Mouse (Mus musculus) midbrain, embryonic 16.5 days (tissue): Measurements from ENCODE around the gene Xpnpep2. TPM values are rescaled to one million over a fixed set of nuclear protein-coding genes. Genes with fewer than 3 reads are reported as not detected.

Source experiments
- ATAC-seq: fragments of 200-750 bp; cut with Nextera tagmentation; 2 replicates; pipeline ENCODE4 v1.8.0; 2017; ENCODE audit warnings: moderate TSS enrichment
- H3K27ac ChIP-seq: fragments of 300-500 bp; sonication (generic); 2 replicates; pipeline ENCODE4 v1.5.1; 2014; ENCODE audit warnings: mild to moderate bottlenecking, low read length, mixed read lengths
- H3K27me3 ChIP-seq: fragments of 300-500 bp; sonication (generic); 2 replicates; pipeline ENCODE4 v1.6.1; 2014; ENCODE audit warnings: low read depth, low read length, mixed read lengths; ENCODE audit not compliant: control insufficient read depth, insufficient read depth
- H3K36me3 ChIP-seq: fragments of 300-500 bp; sonication (generic); 2 replicates; pipeline ENCODE4 v1.6.1; 2014; ENCODE audit warnings: mild to moderate bottlenecking, low read length, moderate library complexity, mixed read lengths; ENCODE audit not compliant: control insufficient read depth, insufficient read depth
- H3K4me1 ChIP-seq: fragments of 300-500 bp; sonication (generic); 2 replicates; pipeline ENCODE4 v1.6.1; 2014; ENCODE audit warnings: mild to moderate bottlenecking, low read length, mixed read lengths; ENCODE audit not compliant: control insufficient read depth, insufficient read depth
- H3K4me2 ChIP-seq: fragments of 300-500 bp; sonication (generic); 2 replicates; pipeline ENCODE4 v1.6.1; 2014; ENCODE audit warnings: mild to moderate bottlenecking, low read length, mixed read lengths
- H3K4me3 ChIP-seq: fragments of 300-500 bp; sonication (generic); 2 replicates; pipeline ENCODE4 v1.5.1; 2014; ENCODE audit warnings: low read depth, mild to moderate bottlenecking, low read length, moderate library complexity, mixed read lengths
- H3K9ac ChIP-seq: fragments of 300-500 bp; sonication (generic); 2 replicates; pipeline ENCODE4 v1.6.1; 2014; ENCODE audit warnings: low read depth, low read length, mixed read lengths
- H3K9me3 ChIP-seq: fragments of 300-500 bp; sonication (generic); replicated peaks from 2 replicates; pipeline ENCODE4 v1.6.1; 2014; ENCODE audit warnings: mild to moderate bottlenecking, low read length, mixed read lengths; ENCODE audit not compliant: control insufficient read depth, poor library complexity, severe bottlenecking
- WGBS: fragments of 180-500 bp; shearing (Covaris S2); extraction: QIAGEN DNeasy Blood & Tissue Kit; methylation state at CpG from one replicate; pipeline ENCODE4 v1.1.7; 2014; 5-methylcytosine and 5-hydroxymethylcytosine counted together
- polyA plus RNA-seq: library from polyadenylated mRNA; unstranded; fragments of >200 nt; fragmentation: Nextera tagmentation; extraction: Ambion mirVana; gene quantifications from 2 replicates; pipeline ENCODE4 v1.2.1, GENCODE M21; 2015

Xpnpep2 gene
- polyA plus RNA-seq, 1 experiment from 2014 or later: 0.84 TPM

- no peak overlapping the region for H3K27ac ChIP-seq
- no peak overlapping the region for H3K4me3 ChIP-seq
- no peaks in the 10 kb centered on the region for H3K4me1 ChIP-seq
- H3K27me3 ChIP-seq: no peaks in the 10 kb centered on the region
- no peak overlapping the region for H3K9ac ChIP-seq
- H3K9me3 ChIP-seq: no peaks in the 10 kb centered on the region
- no peak for ATAC-seq
- no peak overlapping the region for H3K4me2 ChIP-seq
- H3K36me3 ChIP-seq: no peaks in the 10 kb centered on the region
- WGBS: 90% methylated on average over 3 of the region's 3 CpGs
Measured at GRCm38 (mm10) chrX:48106226-48106625, 2.3 kb upstream of the Xpnpep2 start.

GRCm38 (mm10) chrX:48109316-48109655 lies 761 bp downstream of the Xpnpep2 start:
- H3K9me3 ChIP-seq: no peaks in the 10 kb centered on the region
- no peak overlapping the region for H3K4me3 ChIP-seq
- H3K36me3 ChIP-seq: no peaks in the 10 kb centered on the region
- H3K27ac ChIP-seq: no peak overlapping the region
- WGBS: 92% methylated on average over 3 of the region's 3 CpGs
- no peaks in the 10 kb centered on the region for H3K4me1 ChIP-seq
- no peak overlapping the region for H3K9ac ChIP-seq
- H3K27me3 ChIP-seq: no peaks in the 10 kb centered on the region
- H3K4me2 ChIP-seq: no peak overlapping the region
- no peak for ATAC-seq

- Histone ChIP-seq H3K27me3 (no peaks in the 10 kb centered on the region), H3K36me3 (no peaks in the 10 kb centered on the region), H3K4me2 (no peak overlapping the region), H3K4me3 (no peak overlapping the region), H3K4me1 (no peaks in the 10 kb centered on the region), H3K9ac (no peak overlapping the region), H3K9me3 (no peaks in the 10 kb centered on the region), H3K27ac (no peak overlapping the region)
- ATAC-seq: no peak
Measured at GRCm38 (mm10) chrX:48119294-48119693, 10.8 kb downstream of the Xpnpep2 start.

- WGBS: 26% methylated on average over 17 of the region's 17 CpGs
- ATAC-seq: no peak
Measured at GRCm38 (mm10) chrX:48124132-48125071, 15.9 kb downstream of the Xpnpep2 start.

GRCm38 (mm10) chrX:48126903-48127476 lies 18.5 kb downstream of the Xpnpep2 start:
- 62% methylated on average over 6 of the region's 6 CpGs for WGBS
- Histone ChIP-seq H3K4me3 (no peak overlapping the region), H3K27me3 (no peaks in the 10 kb centered on the region), H3K9ac (no peak overlapping the region), H3K27ac (no peak overlapping the region), H3K9me3 (no peaks in the 10 kb centered on the region), H3K36me3 (no peaks in the 10 kb centered on the region), H3K4me1 (no peaks in the 10 kb centered on the region), H3K4me2 (no peak overlapping the region)
- no peak for ATAC-seq

More at GRCm38 (mm10) chrX:48124132-48125071, 15.9 kb downstream of the Xpnpep2 start:
- Histone ChIP-seq H3K4me3 (no peak overlapping the region), H3K36me3 (no peaks in the 10 kb centered on the region), H3K27me3 (no peaks in the 10 kb centered on the region), H3K9me3 (no peaks in the 10 kb centered on the region), H3K27ac (no peak overlapping the region), H3K9ac (no peak overlapping the region), H3K4me2 (0 out of 2 replicates have a peak overlapping the region, but pooled peaks have one; percentile 6), H3K4me1 (no peaks in the 10 kb centered on the region)

GRCm38 (mm10) chrX:48127502-48128218 lies 19.1 kb downstream of the Xpnpep2 start:
- no peaks in the 10 kb centered on the region for H3K27me3 ChIP-seq
- no peak overlapping the region for H3K4me2 ChIP-seq
- H3K4me3 ChIP-seq: no peak overlapping the region
- no peaks in the 10 kb centered on the region for H3K4me1 ChIP-seq
- WGBS: 78% methylated on average over 6 of the region's 6 CpGs
- no peak for ATAC-seq
- H3K27ac ChIP-seq: no peak overlapping the region
- no peaks in the 10 kb centered on the region for H3K9me3 ChIP-seq
- H3K36me3 ChIP-seq: no peaks in the 10 kb centered on the region
- no peak overlapping the region for H3K9ac ChIP-seq

GRCm38 (mm10) chrX:48129167-48129566 lies 20.6 kb downstream of the Xpnpep2 start:
- H3K27me3 ChIP-seq: no peaks in the 10 kb centered on the region
- H3K9ac ChIP-seq: no peak overlapping the region
- no peaks in the 10 kb centered on the region for H3K36me3 ChIP-seq
- WGBS: 57% methylated on average over 1 of the region's 1 CpGs
- H3K4me3 ChIP-seq: no peak overlapping the region
- no peak overlapping the region for H3K4me2 ChIP-seq
- no peak for ATAC-seq
- no peak overlapping the region for H3K27ac ChIP-seq
- no peaks in the 10 kb centered on the region for H3K9me3 ChIP-seq
- no peaks in the 10 kb centered on the region for H3K4me1 ChIP-seq

GRCm38 (mm10) chrX:48136935-48137334 lies 28.4 kb downstream of the Xpnpep2 start:
- WGBS: 86% methylated on average over 4 of the region's 4 CpGs
- no peak for ATAC-seq
- Histone ChIP-seq H3K4me1 (peaks cover 7% of the 10 kb centered on the region; the same call in 1 of the 2 replicates), H3K9me3 (no peaks in the 10 kb centered on the region), H3K4me3 (no peak overlapping the region), H3K4me2 (no peak overlapping the region), H3K27ac (no peak overlapping the region), H3K36me3 (no peaks in the 10 kb centered on the region), H3K9ac (no peak overlapping the region), H3K27me3 (no peaks in the 10 kb centered on the region)

- no peak for ATAC-seq
- no peak overlapping the region for H3K9ac ChIP-seq
- WGBS: 63% methylated on average over 6 of the region's 6 CpGs
- no peaks in the 10 kb centered on the region for H3K36me3 ChIP-seq
- peaks cover 7% of the 10 kb centered on the region; the same call in 1 of the 2 replicates for H3K4me1 ChIP-seq
- H3K9me3 ChIP-seq: no peaks in the 10 kb centered on the region
- H3K27me3 ChIP-seq: no peaks in the 10 kb centered on the region
- no peak overlapping the region for H3K4me3 ChIP-seq
- H3K27ac ChIP-seq: no peak overlapping the region
- no peak overlapping the region for H3K4me2 ChIP-seq
Measured at GRCm38 (mm10) chrX:48138011-48138410, 29.5 kb downstream of the Xpnpep2 start.
